In the genomic region with DNA sequence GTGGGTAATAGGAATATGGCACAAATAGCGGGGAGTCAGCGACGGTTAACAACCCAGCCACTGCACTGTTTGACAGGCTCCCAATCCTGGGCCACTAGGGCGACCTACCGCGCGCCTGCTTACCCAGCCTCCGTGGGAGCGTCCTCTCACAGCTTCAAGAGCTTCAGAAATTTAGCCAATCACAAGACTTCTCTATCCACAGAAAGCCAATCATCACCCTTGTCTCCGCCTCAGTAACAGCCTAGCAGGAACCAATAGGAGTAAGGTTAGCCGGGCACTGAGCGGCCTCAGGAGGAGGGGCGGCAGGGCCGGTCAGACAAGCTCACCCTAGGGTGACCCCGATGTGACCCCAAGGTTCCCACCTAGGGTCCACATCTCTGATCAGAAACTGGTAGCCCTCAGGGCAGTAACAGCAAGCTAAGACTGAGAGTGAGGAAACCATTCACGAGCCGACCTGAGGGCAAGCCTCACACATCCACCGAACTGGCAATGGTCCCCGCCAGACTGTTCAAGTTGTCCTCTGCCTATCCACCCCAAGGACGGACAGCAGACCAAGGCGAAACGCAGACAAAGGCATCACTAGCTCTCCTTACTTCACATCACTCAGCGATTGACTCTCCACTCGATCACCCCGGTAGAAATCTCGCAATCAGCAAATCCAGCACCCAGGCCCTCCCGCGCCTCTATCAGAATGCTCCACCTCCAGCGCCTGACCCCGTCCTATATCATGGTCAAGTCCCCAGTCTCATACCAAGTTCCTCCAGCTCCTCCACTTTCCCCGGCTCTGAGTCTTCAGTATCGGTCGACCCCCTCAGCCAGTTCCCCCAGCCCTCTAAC, we compare ENCODE assay signal across 8 mouse cellular contexts. TPM values are rescaled to one million over a fixed set of nuclear protein-coding genes. Genes with fewer than 3 reads are reported as not detected.
DNase-seq lines count a peak whose midpoint lies in the region; ATAC-seq and TF ChIP-seq lines count a peak whose summit lies in the region.

No protein-coding gene starts in this region.

- H3K27ac ChIP-seq in forebrain, embryonic 14.5 days (ENCODE audit: low read depth, low read length), result peak overlapping the region; percentile 99
- H3K27ac ChIP-seq in liver, embryonic 16.5 days (ENCODE audit: low read length), result peak overlapping the region; percentile 90
- H3K27ac ChIP-seq in neural tube, embryonic 12.5 days, result peak overlapping the region; percentile 95

- peak overlapping the region; percentile 99 for H3K4me2 ChIP-seq in forebrain, embryonic 14.5 days (ENCODE audit: low read length)
- H3K4me2 ChIP-seq in liver, embryonic 16.5 days (ENCODE audit: low read depth, low read length), result peak overlapping the region; percentile 100
- peak overlapping the region; percentile 98 for H3K4me2 ChIP-seq in neural tube, embryonic 12.5 days (replicated peaks)

- WGBS in forebrain, embryonic 14.5 days, result under 1% methylated on average over 33 of the region's 33 CpGs
- under 1% methylated on average over 33 of the region's 33 CpGs for WGBS in liver, embryonic 16.5 days (ENCODE audit: insufficient replicate concordance)
- under 1% methylated on average over 33 of the region's 33 CpGs for WGBS in neural tube, embryonic 12.5 days

- intact Hi-C loops in heart, postnatal 10 days (cut with DNase I), result no loop called here

- peaks cover 53% of the 10 kb centered on the region for H3K36me3 ChIP-seq in E14TG2a.4 (ENCODE audit: insufficient read depth, low read length)
- peaks cover 63% of the 10 kb centered on the region for H3K36me3 ChIP-seq in forebrain, embryonic 14.5 days (ENCODE audit: control insufficient read depth, insufficient read depth, low read length)
- H3K36me3 ChIP-seq in liver, embryonic 16.5 days (ENCODE audit: control insufficient read depth, insufficient read depth), result peaks cover 10% of the 10 kb centered on the region
- peaks cover 52% of the 10 kb centered on the region for H3K36me3 ChIP-seq in neural tube, embryonic 12.5 days

- H3K4me3 ChIP-seq in E14TG2a.4 (replicated peaks; ENCODE audit: low read length), result peak overlapping the region; percentile 88
- peak overlapping the region; percentile 77 for H3K4me3 ChIP-seq in forebrain, embryonic 14.5 days (ENCODE audit: low read depth, low read length)
- H3K4me3 ChIP-seq in liver, embryonic 16.5 days (ENCODE audit: low read depth, low read length), result peak overlapping the region; percentile 86
- peak overlapping the region; percentile 80 for H3K4me3 ChIP-seq in neural tube, embryonic 12.5 days

- peak; percentile 71 for ATAC-seq in forebrain, embryonic 14.5 days
- peak; percentile 85 for ATAC-seq in liver, embryonic 16.5 days (ENCODE audit: low read depth)
- peak; percentile 62 for ATAC-seq in neural tube, embryonic 12.5 days (ENCODE audit: low FRiP score, low read depth)

- peak; percentile 88 for DNase-seq in c-Kit-positive CD71-positive TER-119-positive erythroid progenitor cells, embryonic 14.5 days (ENCODE audit: low spot score)
- peak; percentile 96 for DNase-seq in forebrain, embryonic 14.5 days (ENCODE audit: low spot score)
- peak; percentile 90 to 91 for DNase-seq in heart, postnatal 10 days
- DNase-seq in kidney, postnatal 4 days, result peak; percentile 77 to 86
- peak; percentile 97 for DNase-seq in telencephalon, adult 2 months (ENCODE audit: low read depth, low spot score)

- peak overlapping the region; percentile 92 for H3K9ac ChIP-seq in forebrain, embryonic 14.5 days (ENCODE audit: low read length)
- H3K9ac ChIP-seq in liver, embryonic 16.5 days (ENCODE audit: low read depth, low read length), result peak overlapping the region; percentile 75
- peak overlapping the region; percentile 91 for H3K9ac ChIP-seq in neural tube, embryonic 12.5 days

- no peak for TF ChIP-seq CTCF in E14TG2a.4 (conservative IDR thresholded peaks at IDR 0.05; ENCODE audit: low read length)

- peaks cover 17% of the 10 kb centered on the region for H3K27me3 ChIP-seq in E14TG2a.4 (ENCODE audit: insufficient read depth, low read length)
- no peaks in the 10 kb centered on the region for H3K27me3 ChIP-seq in forebrain, embryonic 14.5 days (replicated peaks; ENCODE audit: control insufficient read depth, insufficient read depth, low read length)
- no peaks in the 10 kb centered on the region for H3K27me3 ChIP-seq in liver, embryonic 16.5 days (ENCODE audit: control insufficient read depth, insufficient read depth, low read depth, low read length)
- no peaks in the 10 kb centered on the region for H3K27me3 ChIP-seq in neural tube, embryonic 12.5 days (replicated peaks)

- H3K4me1 ChIP-seq in E14TG2a.4 (replicated peaks; ENCODE audit: low read depth, low read length), result peaks cover 80% of the 10 kb centered on the region
- peaks cover 26% of the 10 kb centered on the region for H3K4me1 ChIP-seq in forebrain, embryonic 14.5 days (ENCODE audit: control insufficient read depth, insufficient read depth, low read length)
- H3K4me1 ChIP-seq in liver, embryonic 16.5 days (ENCODE audit: control insufficient read depth, low read depth, low read length), result peaks cover 46% of the 10 kb centered on the region
- H3K4me1 ChIP-seq in neural tube, embryonic 12.5 days, result peaks cover 42% of the 10 kb centered on the region

- no peaks in the 10 kb centered on the region for H3K9me3 ChIP-seq in E14TG2a.4 (ENCODE audit: low read length)
- no peaks in the 10 kb centered on the region for H3K9me3 ChIP-seq in forebrain, embryonic 14.5 days (replicated peaks; ENCODE audit: control insufficient read depth, low read length)
- no peaks in the 10 kb centered on the region for H3K9me3 ChIP-seq in liver, embryonic 16.5 days (replicated peaks; ENCODE audit: control insufficient read depth, low read length)
- no peaks in the 10 kb centered on the region for H3K9me3 ChIP-seq in neural tube, embryonic 12.5 days

RNA-seq across cellular contexts. Expression of gene Kdm6b, which starts 4.7 kb away (rescaled TPM):
- 28.7 and 38.2 TPM in 2 replicates for polyA plus RNA-seq in forebrain, embryonic 14.5 days (2014; fragmentation: Nextera tagmentation; extraction: Ambion mirVana)
- total RNA-seq in heart, postnatal 10 days (2021), result 10 to 100 TPM; 48.3 to 52.2 TPM
- polyA plus RNA-seq in liver, embryonic 16.5 days (2015; fragmentation: Nextera tagmentation; extraction: Ambion mirVana), result 4.1 and 4.3 TPM in 2 replicates
- polyA plus RNA-seq in neural tube, embryonic 12.5 days (2016; fragmentation: Nextera tagmentation; extraction: Ambion mirVana), result 48.6 and 52.4 TPM in 2 replicates

RNA-seq across cellular contexts. Expression of gene Tmem88, which starts 10.7 kb away (rescaled TPM):
- polyA plus RNA-seq in forebrain, embryonic 14.5 days (2014; fragmentation: Nextera tagmentation; extraction: Ambion mirVana), result 4.7 and 5.7 TPM in 2 replicates
- total RNA-seq in heart, postnatal 10 days (2021), result 10 to 100 TPM; 53.3 to 54.0 TPM
- polyA plus RNA-seq in liver, embryonic 16.5 days (2015; fragmentation: Nextera tagmentation; extraction: Ambion mirVana), result 7.1 and 7.8 TPM in 2 replicates
- polyA plus RNA-seq in neural tube, embryonic 12.5 days (2016; fragmentation: Nextera tagmentation; extraction: Ambion mirVana), result 13.7 TPM in 2 replicates

RNA-seq across cellular contexts. Expression of gene Cyb5d1, which starts 13.3 kb away (rescaled TPM):
- 31.1 and 36.4 TPM in 2 replicates for polyA plus RNA-seq in forebrain, embryonic 14.5 days (2014; fragmentation: Nextera tagmentation; extraction: Ambion mirVana)
- 10 to 100 TPM; 27.5 to 30.2 TPM for total RNA-seq in heart, postnatal 10 days (2021)
- 9.5 and 9.9 TPM in 2 replicates for polyA plus RNA-seq in liver, embryonic 16.5 days (2015; fragmentation: Nextera tagmentation; extraction: Ambion mirVana)
- 48.5 and 49.9 TPM in 2 replicates for polyA plus RNA-seq in neural tube, embryonic 12.5 days (2016; fragmentation: Nextera tagmentation; extraction: Ambion mirVana)

RNA-seq across cellular contexts. Expression of gene Naa38, which starts 13.5 kb away (rescaled TPM):
- polyA plus RNA-seq in forebrain, embryonic 14.5 days (2014; fragmentation: Nextera tagmentation; extraction: Ambion mirVana), result 106 and 142 TPM in 2 replicates
- total RNA-seq in heart, postnatal 10 days (2021), result 10 to 100 TPM; 94.1 to 95.0 TPM
- polyA plus RNA-seq in liver, embryonic 16.5 days (2015; fragmentation: Nextera tagmentation; extraction: Ambion mirVana), result 73.4 and 76.8 TPM in 2 replicates
- polyA plus RNA-seq in neural tube, embryonic 12.5 days (2016; fragmentation: Nextera tagmentation; extraction: Ambion mirVana), result 105 and 111 TPM in 2 replicates

RNA-seq across cellular contexts. Expression of gene Chd3, which starts 39.6 kb away (rescaled TPM):
- polyA plus RNA-seq in forebrain, embryonic 14.5 days (2014; fragmentation: Nextera tagmentation; extraction: Ambion mirVana), result 70.3 and 77.3 TPM in 2 replicates
- 10 to 100 TPM; 62.0 to 66.7 TPM for total RNA-seq in heart, postnatal 10 days (2021)
- polyA plus RNA-seq in liver, embryonic 16.5 days (2015; fragmentation: Nextera tagmentation; extraction: Ambion mirVana), result 5.0 and 5.7 TPM in 2 replicates
- 87.1 and 93.0 TPM in 2 replicates for polyA plus RNA-seq in neural tube, embryonic 12.5 days (2016; fragmentation: Nextera tagmentation; extraction: Ambion mirVana)

Comparison
In these comparisons a context has a peak if more than half of its experiments do, and no peak if none do; other contexts are left out.
1. Peak in every context shown above with its lines: DNase-seq, ATAC-seq, H3K4me3 ChIP-seq and H3K27ac ChIP-seq.